Mouse (Mus musculus) induced T-regulatory cell, adult 2 months (primary cell): ENCODE data around the gene Phactr2.
A peak's percentile ranks its signal among the peaks of the same experiment; 100 is the strongest.
"Not testable (repeated sequence)": the region's sequence is repeated elsewhere in the genome, so short reads cannot be mapped to it uniquely, and the experiment has no call there.

Experiments used
- DNase-seq: peaks from one replicate; pipeline ENCODE4 v3.0.0-alpha.2; 2012; ENCODE audit warnings: low read depth

Phactr2 gene

DNA sequence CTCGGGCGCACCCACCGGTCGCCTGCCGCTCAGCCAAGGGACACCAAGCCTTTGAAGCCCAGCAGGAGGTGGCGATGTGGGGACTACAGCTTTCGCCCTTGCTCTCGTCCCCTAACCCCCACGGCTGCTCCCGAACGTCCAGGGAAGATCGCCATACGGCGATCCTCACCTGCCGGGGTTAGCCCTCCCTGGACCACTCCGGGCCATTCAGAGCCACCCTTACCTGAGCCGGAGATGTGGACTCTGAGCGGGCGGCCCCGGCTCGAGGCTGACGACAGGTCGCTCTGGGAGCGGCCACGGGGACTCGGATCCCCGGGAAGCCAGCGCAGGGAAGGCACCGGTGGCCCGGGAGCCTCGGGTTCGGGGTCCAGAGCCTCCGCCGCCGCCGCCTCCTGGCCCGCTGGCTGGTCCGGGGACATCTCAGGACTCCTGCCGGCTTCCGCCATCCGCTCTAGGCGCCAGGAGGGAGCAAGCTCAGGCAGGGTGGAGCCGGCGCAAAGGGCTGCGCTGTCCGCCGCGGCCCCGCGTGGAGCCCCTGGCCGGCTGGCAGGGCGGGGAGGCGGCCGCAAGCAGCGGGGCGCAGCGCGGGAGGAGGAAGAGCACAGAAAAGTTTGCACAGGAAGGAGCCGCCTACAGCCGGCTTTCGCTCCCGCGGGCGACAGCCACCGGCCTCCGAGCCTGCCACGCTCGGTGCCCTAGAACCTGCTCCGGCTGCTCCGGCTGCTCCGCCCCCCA, at the start of gene Phactr2:
Gene Phactr2, minus strand, starts transcription at position 580 of the 735 bp plus-strand sequence.
- DNase-seq, result peak; percentile 72

DNA sequence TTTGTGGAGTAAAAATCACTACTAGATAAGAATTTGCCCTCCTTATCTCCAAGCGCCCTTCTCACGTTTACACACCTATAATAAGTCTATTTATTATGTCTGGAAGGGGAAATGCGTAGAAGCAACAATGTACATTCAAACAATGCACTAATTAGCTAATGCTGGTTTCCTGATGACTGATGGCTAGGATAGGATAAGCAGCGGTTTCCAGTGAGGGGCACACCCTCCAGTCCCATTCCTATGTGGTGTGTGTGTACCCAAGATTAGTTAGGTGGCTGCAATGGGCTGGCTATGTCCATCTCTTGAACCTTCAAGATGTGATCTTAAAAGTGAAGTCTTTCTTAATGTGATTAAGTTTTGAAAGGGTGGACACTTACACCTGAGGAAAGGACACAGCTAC, 47.6 kb upstream of the Phactr2 start:
- no peak for DNase-seq

DNA sequence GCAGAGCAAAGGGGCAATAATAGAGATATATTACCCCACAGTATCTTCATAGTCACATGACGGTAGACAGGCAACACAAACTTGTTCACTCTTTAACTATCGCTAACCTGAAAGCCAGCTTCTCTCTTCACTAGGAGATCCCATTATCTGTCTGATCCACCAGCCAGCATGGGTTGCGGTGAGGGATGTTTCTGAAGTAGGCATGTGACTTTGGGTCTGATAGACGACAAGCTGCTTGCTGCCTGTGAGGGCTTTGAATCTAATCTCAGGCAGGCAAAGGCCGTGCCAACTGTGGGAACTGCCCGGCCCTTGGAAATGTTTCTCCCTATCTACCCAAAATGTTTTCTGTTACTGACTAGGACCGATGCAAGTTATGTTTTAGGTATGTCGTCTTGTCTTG, 28.2 kb upstream of the Phactr2 start:
- no peak for DNase-seq

DNA sequence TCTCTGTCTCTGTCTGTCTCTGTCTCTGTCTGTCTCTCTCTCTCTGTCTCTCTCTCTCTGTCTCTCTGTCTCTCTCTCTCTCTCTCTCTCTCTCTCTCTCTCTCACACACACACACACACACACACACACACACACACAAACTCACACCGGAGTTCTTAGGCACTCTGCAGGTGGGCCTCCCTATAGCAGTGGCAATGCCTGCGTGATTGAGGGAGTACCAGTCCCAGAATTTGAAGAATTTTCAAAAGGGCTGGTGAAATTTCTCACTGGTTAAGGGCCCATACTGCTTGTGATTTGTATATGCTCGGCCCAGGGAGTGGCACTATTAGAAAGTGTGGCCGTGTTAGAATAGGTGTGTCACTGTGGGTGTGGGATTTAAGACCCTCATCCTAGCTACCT, 27.3 kb upstream of the Phactr2 start:
- DNase-seq, result peak; percentile 22

DNA sequence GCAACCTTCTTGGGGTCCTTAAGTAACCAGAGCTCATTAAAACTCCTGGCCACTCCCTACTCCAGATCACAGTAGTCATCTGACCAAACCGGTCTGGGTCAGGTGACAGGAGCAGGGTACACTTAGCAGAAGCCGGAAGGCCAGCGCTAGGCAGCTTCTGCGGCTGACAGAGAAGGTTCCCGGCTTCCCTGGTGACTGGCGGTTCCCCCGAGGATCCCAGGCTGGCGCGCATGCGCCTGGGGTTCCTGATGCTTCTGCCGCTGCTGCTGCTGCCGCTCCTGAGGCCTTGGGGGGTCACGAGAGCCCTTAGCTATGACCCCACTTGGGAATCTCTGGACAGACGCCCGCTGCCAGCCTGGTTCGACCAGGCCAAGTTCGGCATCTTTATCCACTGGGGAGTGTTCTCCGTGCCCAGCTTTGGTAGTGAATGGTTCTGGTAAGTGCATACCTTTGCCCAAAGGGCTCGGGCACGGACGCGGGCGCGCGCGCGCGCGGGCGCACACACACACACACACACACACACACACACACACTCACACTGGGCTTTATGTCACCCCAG, 26.8 kb upstream of the Phactr2 start:
- peak; percentile 88 for DNase-seq

DNA sequence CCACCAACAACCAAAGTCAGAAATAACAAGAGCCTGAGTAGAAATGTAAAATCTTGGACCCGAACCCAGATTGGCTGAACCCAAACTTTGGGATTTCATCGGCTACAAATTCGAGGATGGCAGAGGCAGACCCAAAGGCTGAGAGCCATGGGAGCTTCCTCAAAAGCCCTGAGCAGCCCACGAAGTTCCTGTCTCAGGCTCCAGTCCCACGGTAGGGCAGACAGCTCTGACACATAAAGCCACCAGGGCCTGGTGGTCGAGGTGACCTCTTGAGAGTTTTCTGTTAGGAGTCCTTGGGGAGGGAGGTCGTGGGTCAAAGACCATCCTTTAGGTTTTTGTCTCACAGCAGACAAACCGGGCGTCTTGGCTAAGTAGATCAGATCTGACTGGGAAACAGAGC, 26.3 kb upstream of the Phactr2 start:
- no peak for DNase-seq

DNA sequence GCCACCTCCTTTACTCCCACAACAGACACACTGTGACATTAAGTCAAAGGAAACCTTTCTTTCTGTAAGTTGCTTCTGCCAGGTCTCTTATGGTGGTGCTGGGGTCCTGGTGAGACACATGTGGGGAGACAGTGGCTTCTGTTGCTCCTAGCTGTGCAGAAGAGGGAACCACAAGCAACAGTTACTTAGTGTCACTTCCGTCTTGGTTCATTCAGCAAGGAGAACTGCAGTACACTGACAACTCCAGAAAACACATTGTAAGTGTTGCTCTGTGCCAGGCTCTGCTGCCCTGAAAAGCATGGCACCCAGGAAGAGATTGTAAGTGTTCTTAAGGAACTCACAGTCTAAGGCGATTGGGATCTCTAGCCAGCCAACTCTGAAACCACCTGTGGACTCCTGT, 25.1 kb upstream of the Phactr2 start, which contains the start of gene Fuca2:
Gene Fuca2, plus strand, starts transcription at position 210 of the 400 bp plus-strand sequence.
- peak; percentile 20 for DNase-seq

DNA sequence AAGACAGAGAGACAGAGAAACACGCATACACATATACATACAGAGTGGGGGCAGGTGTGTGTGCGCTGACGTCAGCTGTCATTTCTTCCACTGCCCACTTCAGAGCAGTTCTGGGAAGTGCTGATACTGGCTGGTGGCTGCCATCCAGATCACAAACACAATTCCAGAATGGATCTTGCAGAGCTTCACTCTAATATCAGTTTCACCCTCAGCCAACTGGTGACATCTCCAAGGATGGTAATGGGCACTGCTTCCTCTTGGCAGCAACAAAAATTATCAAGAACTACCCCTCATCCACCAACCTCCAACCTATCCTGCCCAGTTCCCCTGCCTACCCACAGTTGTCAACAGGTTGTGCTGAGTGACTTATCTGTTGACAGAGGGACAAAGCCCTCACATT, 22.1 kb upstream of the Phactr2 start:
- no peak for DNase-seq

DNA sequence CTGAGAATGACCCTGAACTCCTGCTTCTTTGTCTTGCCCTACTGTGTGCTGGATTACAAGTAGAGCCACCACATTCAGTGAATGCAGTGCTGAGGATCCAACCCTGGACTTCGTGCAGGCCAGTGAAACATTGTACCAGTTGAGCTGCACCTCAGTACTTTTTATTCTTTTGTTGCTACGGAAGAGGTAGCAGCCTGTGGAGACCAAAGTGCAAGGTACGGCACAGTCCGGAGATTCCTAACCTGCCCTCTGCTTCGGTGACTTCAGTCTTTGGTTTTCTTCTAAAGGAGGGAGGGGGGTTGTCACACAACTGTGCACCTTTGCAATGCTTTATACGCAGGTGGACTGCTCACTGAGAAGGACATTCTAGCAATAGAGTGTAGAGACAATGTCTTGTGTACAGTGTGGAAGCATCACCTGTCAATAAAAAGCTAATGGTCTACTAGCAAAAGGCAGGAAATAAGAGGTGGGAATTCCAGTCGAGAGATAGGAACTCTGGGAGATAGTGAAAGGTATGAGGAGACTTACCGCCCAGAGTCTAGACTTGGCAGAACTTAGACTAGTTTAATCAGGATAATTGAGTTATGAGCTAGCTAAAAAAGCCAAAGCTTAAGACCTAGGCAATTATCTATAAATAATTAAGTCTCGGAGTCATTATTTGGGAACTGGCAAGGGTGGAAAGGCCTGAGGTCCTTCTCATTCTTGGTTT, 19.9 kb upstream of the Phactr2 start:
- no peak for DNase-seq

DNA sequence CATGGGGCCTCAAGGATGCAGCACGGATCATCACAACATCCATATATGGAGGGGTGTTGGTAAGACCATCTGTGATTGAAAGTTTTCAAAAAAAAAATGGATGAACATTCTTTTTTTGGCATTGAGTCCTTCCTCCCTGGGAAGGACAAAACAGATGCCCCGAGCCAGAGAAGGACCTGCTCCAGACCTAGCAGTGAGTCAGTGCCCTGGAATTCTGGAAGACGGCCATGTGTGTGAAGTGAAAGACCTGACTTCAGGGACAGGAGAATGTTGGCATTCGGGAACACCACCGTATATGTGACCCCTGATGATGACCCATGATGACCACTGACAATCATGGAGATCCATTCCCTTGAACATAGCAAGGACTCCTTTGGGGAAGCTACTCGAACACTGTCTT, 15.5 kb upstream of the Phactr2 start:
- DNase-seq, result no peak

DNA sequence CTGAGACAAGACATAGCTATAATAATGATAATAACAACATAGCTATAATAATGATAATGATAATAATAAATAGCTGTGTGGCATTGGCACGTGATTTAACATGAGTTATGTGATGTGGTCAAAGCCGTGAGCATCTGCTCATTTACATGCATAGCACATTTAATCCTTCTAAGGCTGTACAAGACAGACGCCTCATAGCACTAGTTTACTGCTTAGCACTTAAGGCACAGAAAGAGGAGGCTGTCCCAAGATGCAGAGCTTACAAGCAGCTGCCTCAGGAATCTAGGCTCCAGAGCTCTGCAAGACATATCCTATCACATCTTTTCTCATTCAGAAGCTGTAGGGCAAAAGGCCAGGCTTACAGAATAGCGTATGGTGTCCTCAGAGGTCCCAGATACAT, 11.7 kb upstream of the Phactr2 start:
- DNase-seq, result no peak

DNA sequence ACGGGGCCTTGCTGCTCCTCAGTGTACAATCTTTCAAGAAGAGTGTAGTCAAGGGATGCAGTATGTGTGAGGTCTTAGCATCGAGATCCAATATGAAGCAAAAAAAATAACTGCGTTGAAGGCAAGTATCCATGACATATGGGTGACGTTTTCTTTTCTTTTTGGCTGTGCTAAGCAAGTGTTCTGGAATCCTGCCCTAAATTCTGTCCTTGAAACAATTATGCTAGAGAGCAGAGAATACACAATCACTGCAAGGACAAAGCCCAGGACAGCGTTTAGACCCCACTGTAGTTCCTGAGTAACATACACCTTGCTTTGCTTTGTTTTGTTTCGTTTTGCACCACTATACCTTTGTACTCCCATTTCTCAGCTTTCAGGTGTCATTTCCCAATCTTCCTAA, 5.1 kb upstream of the Phactr2 start:
- DNase-seq, result no peak

DNA sequence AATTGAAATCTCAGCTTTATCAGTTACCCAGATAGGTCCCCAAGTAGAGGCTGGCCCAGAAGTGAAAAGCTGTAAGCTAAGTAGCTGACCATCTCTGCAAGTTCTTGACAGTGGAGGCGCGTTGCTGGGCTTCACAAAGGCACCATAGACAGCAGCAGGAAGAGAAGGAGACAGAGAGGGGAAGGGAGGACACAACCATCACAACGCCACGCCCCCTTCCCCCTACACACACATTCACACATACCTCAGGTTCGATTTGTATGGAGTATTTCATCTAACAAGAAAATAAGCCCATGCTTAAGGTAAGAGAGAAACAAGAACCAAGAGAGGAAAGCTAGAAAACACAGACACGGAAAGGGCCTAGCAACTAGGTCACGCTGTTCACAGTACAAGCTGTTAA, 909 bp upstream of the Phactr2 start:
- peak; percentile 44 for DNase-seq

DNA sequence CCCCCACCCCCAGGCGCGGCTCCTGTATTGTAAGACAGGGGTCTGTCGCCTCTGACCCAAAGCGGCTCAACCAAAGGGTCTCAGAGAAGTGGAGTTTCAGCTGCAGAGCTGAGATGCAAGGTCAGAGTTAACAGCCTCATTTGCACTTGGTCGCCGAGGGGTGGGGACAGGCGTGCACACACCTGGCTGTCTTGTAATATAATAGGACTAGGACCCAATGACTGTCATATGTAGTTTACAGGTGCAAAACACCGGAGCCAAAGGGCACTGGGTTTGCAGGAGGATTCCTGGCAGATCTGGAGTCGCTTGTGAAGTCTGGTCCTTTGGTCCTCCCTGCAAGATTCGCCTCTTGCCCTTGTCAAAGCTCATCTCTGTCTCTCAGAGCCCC, 350 bp upstream of the Phactr2 start:
- no peak for DNase-seq

DNA sequence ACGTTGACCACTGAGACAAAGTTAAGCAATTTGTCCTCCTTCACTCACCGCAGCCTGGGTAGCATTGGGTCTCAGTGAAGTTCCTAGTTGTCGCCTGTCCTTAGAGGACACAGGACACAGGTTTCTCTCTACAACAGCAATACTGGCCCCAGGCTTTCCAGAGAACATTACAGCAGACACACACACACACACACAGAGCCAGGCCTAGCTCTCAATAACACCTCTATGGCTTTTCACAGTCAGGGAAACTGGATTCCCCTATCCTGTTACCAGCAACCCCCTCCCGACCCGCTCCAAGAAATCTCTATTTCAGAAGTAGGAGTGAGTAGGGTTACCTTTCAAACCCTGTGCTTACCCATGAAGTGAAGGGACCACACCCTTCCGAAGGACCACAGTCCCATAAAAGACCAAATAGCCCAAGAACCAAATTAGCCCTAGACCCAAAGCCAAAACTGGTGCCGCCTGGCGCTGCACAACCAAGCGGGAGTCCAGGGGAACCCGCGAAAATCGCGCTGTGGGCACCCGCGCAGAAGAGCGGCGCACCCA, 852 bp downstream of the Phactr2 start:
- no peak for DNase-seq

DNA sequence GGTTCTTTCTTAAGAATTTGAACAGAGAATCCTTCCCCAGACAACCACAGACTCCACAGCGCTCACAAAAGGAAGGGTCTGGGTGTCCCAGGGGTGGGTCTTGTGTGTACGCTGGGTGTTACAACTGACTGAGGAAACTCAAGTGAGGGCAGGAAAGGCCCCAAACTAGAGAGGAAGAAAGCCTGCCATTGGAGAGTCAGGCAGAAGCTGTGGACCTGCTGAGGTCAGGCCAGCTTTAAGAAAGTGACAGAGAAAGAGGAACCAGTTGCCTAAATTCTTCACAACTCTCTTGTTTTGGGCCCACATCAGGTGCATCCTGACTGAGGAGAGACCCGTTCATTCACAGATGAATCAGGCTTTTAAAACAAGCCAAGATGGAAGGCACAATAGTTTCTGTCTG, 4.0 kb downstream of the Phactr2 start:
- no peak for DNase-seq

DNA sequence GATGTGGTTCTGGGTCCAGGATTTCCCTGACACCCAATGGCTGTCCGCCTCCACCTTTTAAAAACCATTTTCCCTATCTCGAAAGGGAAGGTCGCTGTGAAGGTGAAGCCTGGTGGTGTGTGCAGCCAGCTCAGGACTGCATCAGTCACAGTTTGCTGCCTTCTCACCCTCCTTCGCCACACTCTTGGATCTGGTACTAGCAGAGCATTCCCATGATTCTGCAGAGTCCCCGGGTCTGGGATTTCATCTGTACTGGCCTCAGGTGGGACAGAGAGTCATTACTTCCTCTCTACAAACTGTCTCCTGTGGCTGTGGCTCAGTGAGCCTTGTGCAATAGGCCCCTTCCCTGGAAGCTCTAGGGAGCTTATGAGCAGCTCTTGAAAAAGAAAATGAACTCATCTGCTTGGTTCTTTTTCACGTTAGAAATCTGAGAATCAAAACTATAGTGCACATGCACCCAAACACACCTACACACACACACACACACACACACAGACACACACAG, 6.1 kb downstream of the Phactr2 start:
- not testable (repeated sequence) for DNase-seq

DNA sequence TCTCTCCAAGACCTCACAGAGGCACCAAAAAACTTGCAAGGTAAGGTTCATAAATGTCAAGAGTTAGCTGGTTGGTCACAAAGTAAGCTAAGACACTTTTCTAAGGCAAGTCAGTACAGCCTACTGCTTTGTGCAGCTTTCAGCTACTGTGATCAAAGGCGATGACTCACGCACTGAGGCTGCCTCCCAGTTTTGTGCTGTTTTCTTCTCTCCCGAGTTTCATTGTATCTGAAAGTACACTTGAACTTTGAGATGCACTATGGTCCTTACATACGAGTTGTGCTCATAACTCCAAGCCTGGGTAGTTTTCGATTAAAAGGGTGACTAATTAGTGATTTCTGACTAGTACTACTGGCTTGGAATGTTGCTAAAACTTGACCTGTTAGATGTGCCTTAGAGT, 7.3 kb downstream of the Phactr2 start:
- DNase-seq, result no peak

DNA sequence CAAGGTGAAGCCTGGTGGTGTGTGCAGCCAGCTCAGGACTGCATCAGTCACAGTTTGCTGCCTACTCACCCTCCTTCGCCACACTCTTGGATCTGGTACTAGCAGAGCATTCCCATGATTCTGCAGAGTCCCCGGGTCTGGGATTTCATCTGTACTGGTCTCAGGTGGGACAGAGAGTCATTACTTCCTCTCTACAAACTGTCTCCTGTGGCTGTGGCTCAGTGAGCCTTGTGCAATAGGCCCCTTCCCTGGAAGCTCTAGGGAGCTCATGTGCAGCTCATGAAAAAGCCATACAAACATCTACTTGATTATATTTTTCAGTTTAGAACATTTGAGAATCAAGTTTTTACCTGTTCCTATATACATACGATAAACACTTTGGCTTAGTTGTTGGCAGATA, 9.9 kb downstream of the Phactr2 start:
- DNase-seq, result not testable (repeated sequence)

DNA sequence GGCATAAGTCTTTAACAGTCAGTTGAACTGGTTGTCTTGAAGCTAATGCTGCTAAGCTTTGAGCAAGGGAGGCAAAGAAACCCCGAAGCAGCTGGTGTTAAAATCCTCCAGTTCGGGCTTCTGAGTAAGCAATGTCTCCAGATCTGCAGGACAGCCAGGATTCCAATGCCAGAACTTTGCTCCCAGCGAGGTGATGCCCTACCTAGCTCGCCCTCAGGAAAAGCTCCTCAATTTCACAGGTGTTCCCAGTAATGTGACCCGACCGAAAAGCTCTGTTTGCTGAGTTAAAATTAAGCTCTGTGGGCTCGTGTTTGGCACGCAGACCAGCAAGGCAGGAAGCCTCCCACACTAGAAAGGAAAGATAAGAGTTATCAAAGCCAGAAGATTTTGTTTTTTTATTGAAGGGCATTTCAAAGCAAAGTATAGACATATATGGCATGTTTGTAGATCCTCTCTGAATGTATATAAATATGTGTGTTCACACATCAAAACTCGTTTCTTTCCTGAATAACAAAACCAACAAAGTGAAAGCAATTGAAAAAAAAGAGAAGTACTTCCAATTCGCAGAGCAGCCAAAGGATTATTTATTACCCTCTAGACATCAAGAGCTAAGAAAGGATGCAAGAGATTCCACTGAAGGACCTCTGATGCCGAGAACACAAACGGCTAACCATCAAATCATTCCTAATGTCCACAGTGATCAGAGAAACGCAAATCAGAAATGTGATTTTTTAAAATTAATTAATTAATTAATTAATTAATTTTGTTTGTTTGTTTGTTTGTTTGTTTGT, 20.8 kb downstream of the Phactr2 start:
- DNase-seq, result no peak

DNA sequence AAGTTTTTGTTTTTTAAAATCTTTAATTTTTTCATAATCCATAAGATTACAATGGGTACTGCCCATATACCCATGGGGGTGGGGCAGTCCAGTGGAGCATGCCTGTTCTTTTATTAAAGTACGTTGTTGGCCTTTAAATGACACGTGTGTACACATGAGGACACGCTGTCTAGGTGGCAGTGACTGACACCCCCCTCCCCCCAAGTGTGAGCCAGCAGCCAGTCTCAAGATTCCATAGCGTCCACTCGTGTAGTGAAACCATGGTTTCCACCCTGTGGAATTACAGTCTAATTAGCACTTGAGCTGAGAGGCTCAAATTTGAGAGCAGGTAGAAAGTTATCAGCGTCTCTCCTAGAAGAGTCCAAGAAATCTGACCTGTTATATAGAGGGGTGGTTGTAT, 22.6 kb downstream of the Phactr2 start:
- DNase-seq, result no peak
